32 mouse cellular contexts compared by ENCODE assay signal in the genomic region with DNA sequence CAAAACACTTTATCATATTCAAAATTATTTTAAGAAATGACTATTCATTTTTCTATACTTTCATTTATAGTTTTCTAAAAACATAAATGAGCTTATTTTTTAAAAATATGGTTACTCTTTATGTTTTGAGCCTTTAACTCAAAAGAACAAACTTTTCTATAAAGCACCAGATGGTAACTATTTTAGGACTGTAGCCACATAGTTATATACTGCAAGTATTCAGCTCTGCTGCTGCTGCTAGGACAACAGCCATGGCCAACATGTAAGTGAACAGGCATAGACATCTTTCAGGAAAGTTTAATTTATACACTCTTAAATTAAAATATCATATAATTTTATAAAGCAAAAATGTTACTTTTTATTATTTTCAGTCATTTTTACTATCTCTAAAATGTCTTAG.
"Had no signal": no experiment of that assay in that cellular context is flagged by ENCODE, and none has a peak within 500 bp of the region (broad histone marks: within the 10 kb centered on the region; RNA-seq: fewer than 3 reads in every experiment).

No protein-coding gene starts in this region.

- H3K4me3 ChIP-seq: limb, embryonic 10.5 days; limb, embryonic 12.5 days; limb, embryonic 13.5 days; limb, embryonic 15.5 days; liver, embryonic 12.5 days; liver, embryonic 13.5 days; liver, embryonic 15.5 days; lung, embryonic 15.5 days; megakaryocyte, embryonic 14.5 days; midbrain, embryonic 10.5 days; midbrain, embryonic 12.5 days; midbrain, embryonic 13.5 days; midbrain, embryonic 15.5 days; myocyte; neural tube, embryonic 12.5 days had no signal

- H3K27me3 ChIP-seq: limb, embryonic 12.5 days; limb, embryonic 13.5 days; limb, embryonic 15.5 days; liver, embryonic 12.5 days; liver, embryonic 13.5 days; liver, embryonic 15.5 days; lung, embryonic 15.5 days; megakaryocyte, embryonic 14.5 days; midbrain, embryonic 12.5 days; midbrain, embryonic 13.5 days; midbrain, embryonic 15.5 days; neural tube, embryonic 12.5 days had no signal

- ATAC-seq: liver, embryonic 12.5 days; liver, postnatal 0 days; lung, postnatal 0 days; midbrain, embryonic 13.5 days; midbrain, embryonic 15.5 days; midbrain, embryonic 16.5 days had no signal

- H3K9me3 ChIP-seq: limb, embryonic 10.5 days; limb, embryonic 12.5 days; limb, embryonic 13.5 days; limb, embryonic 15.5 days; liver, embryonic 12.5 days; liver, embryonic 13.5 days; liver, embryonic 15.5 days; lung, embryonic 15.5 days; megakaryocyte, embryonic 14.5 days; midbrain, embryonic 10.5 days; midbrain, embryonic 12.5 days; midbrain, embryonic 13.5 days; midbrain, embryonic 15.5 days; neural tube, embryonic 12.5 days had no signal

- H3K4me1 ChIP-seq: limb, embryonic 10.5 days; limb, embryonic 12.5 days; limb, embryonic 13.5 days; limb, embryonic 15.5 days; liver, embryonic 12.5 days; liver, embryonic 13.5 days; liver, embryonic 15.5 days; lung, embryonic 15.5 days; megakaryocyte, embryonic 14.5 days; midbrain, embryonic 10.5 days; midbrain, embryonic 12.5 days; midbrain, embryonic 13.5 days; midbrain, embryonic 15.5 days; neural tube, embryonic 12.5 days had no signal

- H3K4me2 ChIP-seq: limb, embryonic 12.5 days; limb, embryonic 13.5 days; limb, embryonic 15.5 days; liver, embryonic 11.5 days; liver, embryonic 12.5 days; liver, embryonic 13.5 days; liver, embryonic 15.5 days; lung, embryonic 14.5 days; lung, embryonic 15.5 days; midbrain, embryonic 11.5 days; midbrain, embryonic 12.5 days; midbrain, embryonic 13.5 days; midbrain, embryonic 15.5 days; neural tube, embryonic 12.5 days had no signal

- H3K27ac ChIP-seq: limb, embryonic 10.5 days; limb, embryonic 12.5 days; limb, embryonic 13.5 days; limb, embryonic 15.5 days; liver, embryonic 12.5 days; liver, embryonic 13.5 days; liver, embryonic 14.5 days; liver, embryonic 15.5 days; lung, embryonic 15.5 days; macrophage; midbrain, embryonic 10.5 days; midbrain, embryonic 12.5 days; midbrain, embryonic 13.5 days; midbrain, embryonic 15.5 days; neural tube, embryonic 12.5 days had no signal

- H3K9ac ChIP-seq: limb, embryonic 12.5 days; limb, embryonic 13.5 days; limb, embryonic 15.5 days; liver, embryonic 12.5 days; liver, embryonic 13.5 days; liver, embryonic 14.5 days; liver, embryonic 15.5 days; liver, postnatal 0 days; lung, embryonic 14.5 days; lung, embryonic 15.5 days; midbrain, embryonic 12.5 days; midbrain, embryonic 13.5 days; midbrain, embryonic 15.5 days; neural tube, embryonic 12.5 days had no signal

- DNase-seq: left cerebral cortex, postnatal 4 days; liver; liver, embryonic 13.5 days; liver, postnatal 0 days; lung, adult 18-20 months; lung, adult 2 months; lung, embryonic 14.5 days; lung, postnatal 10 days; lung, postnatal 14 days; lung, postnatal 36 days; lung, postnatal 4 days; midbrain, embryonic 14.5 days had no signal

- H3K36me3 ChIP-seq: limb, embryonic 10.5 days; limb, embryonic 12.5 days; limb, embryonic 13.5 days; limb, embryonic 15.5 days; liver, embryonic 12.5 days; liver, embryonic 13.5 days; liver, embryonic 15.5 days; lung, embryonic 15.5 days; midbrain, embryonic 10.5 days; midbrain, embryonic 12.5 days; midbrain, embryonic 13.5 days; midbrain, embryonic 15.5 days; neural tube, embryonic 12.5 days had no signal
